Mouse (Mus musculus) bone marrow, adult 2 months (tissue): ENCODE results near the gene Zfp3.
"Not testable (repeated sequence)": the region's sequence is repeated elsewhere in the genome, so short reads cannot be mapped to it uniquely, and the experiment has no call there.

Experiments
- CTCF ChIP-seq: fragments of 200-500 bp; IDR thresholded peaks from 2 replicates; pipeline ENCODE4 v1.5.1; 2011; ENCODE audit warnings: low read length, control low read depth; ENCODE audit not compliant: control insufficient read depth, insufficient read depth
- POLR2A ChIP-seq: fragments of 200-500 bp; IDR thresholded peaks from 2 replicates; pipeline ENCODE4 v1.6.1; 2011; ENCODE audit warnings: low read depth, mild to moderate bottlenecking, control low read depth, low read length, borderline replicate concordance; ENCODE audit not compliant: control insufficient read depth

- not testable (repeated sequence) for TF ChIP-seq CTCF, POLR2A
These were observed 3.6 kb upstream of the Zfp3 start for GRCm38 (mm10) chr11:70760446-70760845.
